Mouse (Mus musculus): ENCODE results near the gene Mien1.
A peak's percentile ranks its signal among the peaks of the same experiment; 100 is the strongest.

Mien1 gene

GRCm38 (mm10) chr11:98417074-98417473, 21.7 kb downstream of the Mien1 start:
- no peak for TF ChIP-seq GATA4 (IDR thresholded peaks at IDR 0.05; ENCODE audit: insufficient replicate concordance, low read length)

GRCm38 (mm10) chr11:98414162-98414561, 24.6 kb downstream of the Mien1 start:
- TF ChIP-seq GATA4 (IDR thresholded peaks at IDR 0.05; ENCODE audit: insufficient replicate concordance, low read length): 0 out of 2 replicates have a peak, but pooled peaks have one; percentile 17

DNA sequence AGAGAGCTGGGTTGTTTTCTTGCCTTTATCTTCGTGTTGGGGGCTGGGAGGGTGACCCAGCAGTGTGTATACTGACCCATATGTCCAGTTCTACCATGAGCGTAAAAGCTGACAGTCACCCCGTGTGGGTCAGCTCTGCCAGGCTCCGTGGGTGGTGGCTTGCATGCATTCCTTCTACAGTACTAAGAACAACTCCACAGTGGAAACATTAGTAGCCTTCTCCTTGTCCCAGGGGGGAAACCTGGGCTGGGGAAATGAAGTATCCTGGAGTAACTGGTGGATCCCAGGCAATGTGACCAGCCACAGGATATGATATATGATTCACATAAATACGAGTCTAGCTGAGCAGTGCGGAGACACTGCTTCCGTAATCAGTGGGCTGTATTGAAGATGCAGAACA, 25.1 kb downstream of the Mien1 start:
- TF ChIP-seq GATA4 (IDR thresholded peaks at IDR 0.05; ENCODE audit: insufficient replicate concordance, low read length): no peak

- no peak for TF ChIP-seq GATA4 (IDR thresholded peaks at IDR 0.05; ENCODE audit: insufficient replicate concordance, low read length)
These were observed 25.9 kb downstream of the Mien1 start for GRCm38 (mm10) chr11:98412797-98413301.

DNA sequence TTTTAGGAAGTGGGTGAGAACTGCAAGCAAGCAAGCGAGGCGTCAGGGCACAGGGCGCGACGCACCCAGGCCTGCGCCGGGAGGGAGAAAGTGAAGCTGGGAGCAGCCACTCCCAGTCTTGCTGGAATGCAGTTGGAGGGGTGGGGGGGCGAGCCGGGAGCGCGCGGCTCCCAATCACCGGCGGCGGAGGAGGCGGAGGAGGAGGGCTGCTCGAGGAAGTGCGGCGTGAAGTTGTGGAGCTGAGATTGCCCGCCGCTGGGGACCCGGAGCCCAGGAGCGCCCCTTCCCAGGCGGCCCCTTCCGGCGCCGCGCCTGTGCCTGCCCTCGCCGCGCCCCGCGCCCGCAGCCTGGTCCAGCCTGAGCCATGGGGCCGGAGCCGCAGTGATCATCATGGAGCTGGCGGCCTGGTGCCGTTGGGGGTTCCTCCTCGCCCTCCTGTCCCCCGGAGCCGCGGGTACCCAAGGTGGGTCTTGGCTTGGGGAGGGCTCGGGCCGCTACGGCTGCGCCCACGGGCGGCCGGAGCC, 26.5 kb downstream of the Mien1 start, which contains the start of gene Erbb2:
Gene Erbb2 (plus strand): TSS at position 198 of the 524 bp plus-strand sequence.
- peak; percentile 38; the same call in 1 of the 2 replicates for TF ChIP-seq GATA4 (IDR thresholded peaks at IDR 0.05; ENCODE audit: insufficient replicate concordance, low read length)

- TF ChIP-seq GATA4 (IDR thresholded peaks at IDR 0.05; ENCODE audit: insufficient replicate concordance, low read length): no peak
These were observed 29.4 kb downstream of the Mien1 start for GRCm38 (mm10) chr11:98409341-98409822.

DNA sequence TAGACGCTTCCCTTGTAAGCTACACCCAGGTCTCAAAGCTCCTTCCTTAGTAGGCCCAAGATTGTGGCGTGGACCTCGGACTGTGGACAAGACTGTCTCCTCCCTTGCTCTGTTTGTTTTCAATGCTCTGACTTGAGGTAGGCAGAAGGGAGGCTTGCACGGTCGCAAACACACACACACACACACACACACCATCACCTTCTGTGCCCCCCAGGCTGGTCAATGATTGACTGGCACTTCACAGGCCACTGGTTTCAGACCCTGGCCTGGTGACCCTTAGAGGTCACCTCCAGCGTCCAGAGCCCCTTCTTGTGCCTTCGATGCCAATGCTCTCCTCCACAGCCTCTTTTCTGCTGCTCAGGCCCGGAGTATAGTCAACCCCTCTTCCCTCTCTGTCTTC, 29.9 kb downstream of the Mien1 start:
- TF ChIP-seq GATA4 (IDR thresholded peaks at IDR 0.05; ENCODE audit: insufficient replicate concordance, low read length): no peak

DNA sequence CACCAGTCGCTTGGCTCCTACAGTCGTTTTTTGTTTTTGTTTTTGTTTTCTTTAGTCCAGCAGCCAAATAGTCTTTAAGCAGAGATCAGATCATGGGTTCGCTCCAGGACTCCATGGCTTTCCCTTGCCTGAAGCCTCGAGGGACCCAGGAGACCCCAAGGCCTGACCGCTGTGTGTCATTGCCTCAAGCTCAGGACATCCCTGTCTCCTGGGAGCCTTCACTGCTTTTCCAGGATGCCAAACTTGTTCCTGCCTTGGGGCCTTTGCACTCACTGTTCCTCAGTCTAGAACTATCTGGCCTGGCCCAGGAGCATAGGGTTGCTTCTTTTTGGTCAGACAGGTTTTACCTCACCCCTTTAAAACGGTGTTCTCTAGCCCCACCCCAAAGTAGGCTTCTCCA, 32.2 kb downstream of the Mien1 start:
- no peak for TF ChIP-seq GATA4 (IDR thresholded peaks at IDR 0.05; ENCODE audit: insufficient replicate concordance, low read length)

DNA sequence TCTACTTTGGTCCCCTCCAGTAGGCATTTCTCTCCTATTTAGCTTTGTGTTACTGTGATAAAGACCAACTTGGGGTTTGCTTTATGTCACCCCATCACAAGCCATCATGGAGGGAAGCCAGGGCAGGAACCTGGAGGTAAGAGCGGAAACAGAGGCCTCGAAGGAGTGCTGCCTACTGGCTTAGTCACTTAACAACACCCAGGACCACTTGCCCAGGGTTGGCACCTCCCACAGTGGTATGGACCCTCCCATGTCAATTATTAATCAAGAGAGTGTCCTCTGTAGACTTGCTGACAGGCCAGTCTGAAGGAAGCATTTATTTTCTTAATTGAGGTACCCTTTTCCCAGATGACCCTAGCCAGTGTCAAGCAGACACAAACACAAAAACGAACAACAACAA, 38.0 kb downstream of the Mien1 start:
- TF ChIP-seq GATA4 (IDR thresholded peaks at IDR 0.05; ENCODE audit: insufficient replicate concordance, low read length): no peak

GRCm38 (mm10) chr11:98400161-98400726, 38.5 kb downstream of the Mien1 start, which contains the start of gene Pgap3:
Pgap3 (minus strand) TSS chr11:98400490.
- TF ChIP-seq GATA4 (IDR thresholded peaks at IDR 0.05; ENCODE audit: insufficient replicate concordance, low read length): no peak

- no peak for TF ChIP-seq GATA4 (IDR thresholded peaks at IDR 0.05; ENCODE audit: insufficient replicate concordance, low read length)
These were observed 40.8 kb downstream of the Mien1 start for GRCm38 (mm10) chr11:98397946-98398345.

DNA sequence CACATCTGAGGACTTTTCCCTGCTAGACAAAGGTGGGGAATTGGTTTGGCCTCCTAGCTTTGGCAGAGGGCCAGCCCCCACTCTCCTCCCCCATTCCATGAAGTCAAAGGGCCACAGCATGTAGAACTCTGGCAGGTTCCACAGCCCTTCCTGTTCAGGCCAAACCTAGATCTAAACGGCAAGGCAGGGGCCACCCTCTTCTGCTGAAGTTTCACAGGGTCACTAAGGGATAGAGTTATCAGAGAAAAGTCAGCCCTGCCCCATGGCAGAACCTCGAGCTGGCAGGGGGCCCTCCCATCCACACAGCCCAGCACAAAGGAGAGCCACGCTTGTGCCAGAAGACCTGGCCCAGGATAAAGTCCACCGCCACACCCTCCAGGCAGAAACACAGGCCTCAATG, 43.8 kb downstream of the Mien1 start:
- no peak for TF ChIP-seq GATA4 (IDR thresholded peaks at IDR 0.05; ENCODE audit: insufficient replicate concordance, low read length)

DNA sequence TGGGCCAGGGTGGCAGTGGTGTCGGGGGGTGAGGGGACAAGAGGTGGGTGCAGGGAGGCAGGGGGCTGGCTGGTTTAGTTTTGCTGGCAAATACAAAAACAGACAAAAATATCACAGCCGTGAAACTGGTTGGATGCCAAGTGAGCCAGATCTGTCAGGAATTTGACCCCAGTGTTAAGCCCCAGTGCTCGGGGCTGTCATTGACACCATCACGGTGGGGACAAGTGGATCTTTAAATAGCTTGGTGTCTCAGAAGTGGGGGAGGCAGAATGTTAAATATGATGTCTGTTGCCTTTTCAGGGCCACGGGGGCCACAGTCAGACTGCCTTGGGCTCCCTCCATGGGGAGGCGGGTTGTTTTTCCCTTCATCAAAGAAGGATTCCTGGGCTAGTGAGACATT, 44.5 kb downstream of the Mien1 start:
- TF ChIP-seq GATA4 (IDR thresholded peaks at IDR 0.05; ENCODE audit: insufficient replicate concordance, low read length): no peak

- no peak for TF ChIP-seq GATA4 (IDR thresholded peaks at IDR 0.05; ENCODE audit: insufficient replicate concordance, low read length)
These were observed 45.5 kb downstream of the Mien1 start for GRCm38 (mm10) chr11:98393317-98393716.

GRCm38 (mm10) chr11:98392645-98393044, 46.1 kb downstream of the Mien1 start:
- no peak for TF ChIP-seq GATA4 (IDR thresholded peaks at IDR 0.05; ENCODE audit: insufficient replicate concordance, low read length)

- TF ChIP-seq GATA4 (IDR thresholded peaks at IDR 0.05; ENCODE audit: insufficient replicate concordance, low read length): no peak
These were observed 46.8 kb downstream of the Mien1 start for GRCm38 (mm10) chr11:98392034-98392433.

- no peak for TF ChIP-seq GATA4 (IDR thresholded peaks at IDR 0.05; ENCODE audit: insufficient replicate concordance, low read length)
These were observed 48.6 kb downstream of the Mien1 start for GRCm38 (mm10) chr11:98390141-98390540.
